Mouse (Mus musculus) liver, postnatal 0 days (tissue): ENCODE data around the gene Tmem104. TPM values are rescaled to one million over a fixed set of nuclear protein-coding genes. Genes with fewer than 3 reads are reported as not detected.

Source experiments
- ATAC-seq: fragments of 200-750 bp; cut with Nextera tagmentation; 2 replicates; pipeline ENCODE4 v1.8.0; 2017; ENCODE audit warnings: mild to moderate bottlenecking, moderate library complexity
- DNase-seq: peaks from one replicate; pipeline ENCODE4 v3.0.0-alpha.2; 2016
- H3K27ac ChIP-seq: fragments of 300-500 bp; sonication (generic); 2 replicates; pipeline ENCODE4 v1.5.1; 2014; ENCODE audit warnings: antibody characterized with exemption, moderate library complexity, mild to moderate bottlenecking, low read depth
- H3K27me3 ChIP-seq: fragments of 300-500 bp; sonication (generic); 2 replicates; pipeline ENCODE4 v1.6.1; 2014; ENCODE audit warnings: low read length, control low read depth, mixed read lengths; ENCODE audit not compliant: insufficient read depth
- H3K36me3 ChIP-seq: fragments of 300-500 bp; sonication (generic); replicated peaks from 2 replicates; pipeline ENCODE4 v1.6.1; 2014; ENCODE audit warnings: mild to moderate bottlenecking, control low read depth, low read length, moderate library complexity, mixed read lengths; ENCODE audit not compliant: insufficient read depth
- H3K4me1 ChIP-seq: fragments of 300-500 bp; sonication (generic); 2 replicates; pipeline ENCODE4 v1.6.1; 2014; ENCODE audit warnings: antibody characterized with exemption, mild to moderate bottlenecking, control low read depth; ENCODE audit not compliant: insufficient read depth
- H3K4me2 ChIP-seq: fragments of 300-500 bp; sonication (generic); 2 replicates; pipeline ENCODE4 v1.6.1; 2014; ENCODE audit warnings: low read depth, mild to moderate bottlenecking, low read length, moderate library complexity, mixed read lengths
- H3K4me3 ChIP-seq: fragments of 300-500 bp; sonication (generic); 2 replicates; pipeline ENCODE4 v1.5.1; 2014; ENCODE audit warnings: low read depth, low read length
- H3K9ac ChIP-seq: fragments of 300-500 bp; sonication (generic); replicated peaks from 2 replicates; pipeline ENCODE4 v1.6.1; 2014; ENCODE audit warnings: mild to moderate bottlenecking, moderate library complexity
- H3K9me3 ChIP-seq: fragments of 300-500 bp; sonication (generic); 2 replicates; pipeline ENCODE4 v1.6.1; 2016; ENCODE audit warnings: mild to moderate bottlenecking, control low read depth, low read length, mixed read lengths
- CTCF ChIP-seq: sonication (generic); IDR thresholded peaks from 2 replicates; pipeline ENCODE4 v1.5.1; 2016; ENCODE audit warnings: antibody characterized with exemption, low read depth
- EP300 ChIP-seq: IDR thresholded peaks from 2 replicates; pipeline ENCODE4 v1.6.1; 2016; ENCODE audit warnings: antibody characterized with exemption, low read depth, mild to moderate bottlenecking
- WGBS: fragments of 180-500 bp; shearing (Covaris S2); extraction: QIAGEN DNeasy Blood & Tissue Kit; methylation state at CpG from one replicate; pipeline ENCODE4 v1.1.7; 2014; ENCODE audit not compliant: insufficient replicate concordance; 5-methylcytosine and 5-hydroxymethylcytosine counted together
- microRNA-seq: library from miRNA; unstranded; fragments of <30 nt; microRNA quantifications from one replicate; pipeline ENCODE4, GENCODE M21; 2016
- polyA plus RNA-seq: library from polyadenylated mRNA; unstranded; fragments of >200 nt; fragmentation: Nextera tagmentation; extraction: Ambion mirVana; gene quantifications from 2 replicates; pipeline ENCODE4 v1.2.1, GENCODE M21; 2015

Tmem104 gene
- polyA plus RNA-seq, 1 experiment from 2014 or later = 7.1 TPM

- H3K36me3 ChIP-seq = 0 out of 2 replicates have a peak, but pooled peaks cover 2% of the 10 kb centered on the region
- H3K9me3 ChIP-seq = no peaks in the 10 kb centered on the region
- TF ChIP-seq CTCF (no peak), EP300 (no peak)
- peak overlapping the region; percentile 96 for H3K27ac ChIP-seq
- H3K9ac ChIP-seq = no peak overlapping the region
- H3K4me1 ChIP-seq = peaks cover 19% of the 10 kb centered on the region
- H3K27me3 ChIP-seq = no peaks in the 10 kb centered on the region
- H3K4me2 ChIP-seq = peak overlapping the region; percentile 50
- WGBS = 73% methylated on average over 10 of the region's 10 CpGs
- no peak overlapping the region for H3K4me3 ChIP-seq
- ATAC-seq = no peak
- no peak for DNase-seq
Measured at GRCm38 (mm10) chr11:115291503-115291902, 104.2 kb downstream of the Tmem104 start.

DNA sequence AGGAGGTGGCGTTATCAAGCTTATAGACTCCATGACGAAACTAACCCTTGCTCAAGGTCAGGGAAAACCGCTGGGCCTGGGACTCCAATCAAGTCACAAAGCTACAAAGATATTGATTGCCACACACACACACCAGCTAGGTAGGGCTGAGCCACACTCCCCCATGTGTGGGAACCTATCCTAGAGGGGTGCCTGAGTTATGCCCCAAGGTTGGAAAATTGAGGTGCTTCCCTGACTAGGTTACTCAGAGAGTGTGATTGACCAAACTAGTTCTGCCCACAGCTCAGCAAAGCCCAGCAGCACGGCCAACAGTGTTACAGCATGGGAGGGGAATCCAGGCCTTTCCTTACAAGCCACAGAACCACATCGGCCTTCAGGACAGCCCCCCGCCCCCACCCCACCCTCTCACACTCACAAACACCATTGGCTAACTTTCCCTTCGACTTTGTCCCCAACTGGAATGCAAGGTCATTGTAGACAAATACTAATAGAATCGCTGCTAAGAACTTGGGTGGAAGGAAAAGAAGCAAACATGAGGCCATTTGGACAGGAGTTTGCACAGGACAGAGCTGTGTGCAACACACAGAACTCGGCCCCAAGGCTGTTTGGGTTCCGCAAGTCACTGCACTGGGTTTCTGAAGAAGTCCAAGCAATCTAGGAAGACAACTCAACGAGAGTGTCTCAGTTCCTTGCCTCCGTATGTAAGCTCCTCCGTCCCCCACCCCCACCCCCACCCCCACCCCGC is 105.5 kb downstream of the Tmem104 start:
- Histone ChIP-seq H3K4me2 (peak overlapping the region; percentile 52), H3K27ac (peak overlapping the region; percentile 96), H3K9me3 (no peaks in the 10 kb centered on the region), H3K4me3 (no peak overlapping the region), H3K36me3 (0 out of 2 replicates have a peak, but pooled peaks cover 2% of the 10 kb centered on the region), H3K4me1 (peaks cover 22% of the 10 kb centered on the region), H3K27me3 (peaks cover 4% of the 10 kb centered on the region; the same call in 1 of the 2 replicates), H3K9ac (no peak overlapping the region)
- 46% methylated on average over 14 of the region's 14 CpGs for WGBS
- DNase-seq = peak; percentile 67
- peak; percentile 73 for ATAC-seq
- TF ChIP-seq EP300 (peak; percentile 39), CTCF (no peak)

DNA sequence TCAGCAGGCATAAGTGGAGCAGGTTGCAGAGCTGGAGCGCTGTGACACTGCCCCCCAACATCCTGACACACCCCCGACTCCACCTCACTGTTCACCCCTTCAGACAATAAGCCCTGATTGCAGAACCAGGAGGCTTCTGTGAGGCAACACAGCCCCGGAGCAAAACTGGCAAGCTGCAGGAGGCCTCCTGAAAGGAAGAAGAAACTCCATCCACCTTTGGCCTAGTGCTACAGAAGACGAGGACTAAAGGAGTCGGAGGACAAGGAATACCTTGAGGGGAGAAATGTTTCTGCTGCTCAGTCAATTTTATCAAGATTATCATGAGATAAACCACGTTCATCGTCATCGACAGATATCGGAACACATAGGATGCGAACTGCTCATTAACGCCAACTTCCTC is 108.7 kb downstream of the Tmem104 start:
- DNase-seq = no peak
- Histone ChIP-seq H3K4me2 (peak overlapping the region; percentile 70), H3K27ac (peak overlapping the region; percentile 66), H3K9ac (peak overlapping the region; percentile 34), H3K4me1 (peaks cover 19% of the 10 kb centered on the region), H3K27me3 (peaks cover 4% of the 10 kb centered on the region; the same call in 1 of the 2 replicates), H3K36me3 (0 out of 2 replicates have a peak, but pooled peaks cover 2% of the 10 kb centered on the region), H3K9me3 (no peaks in the 10 kb centered on the region), H3K4me3 (peak overlapping the region; percentile 44)
- WGBS = 69% methylated on average over 11 of the region's 11 CpGs
- no peak for ATAC-seq
- TF ChIP-seq EP300 (no peak), CTCF (no peak)

Small RNA genes lying within 50 kb of the gene (microRNA-seq; reads per million reads assigned to microRNA genes)
- not detected for gene Gm25837

Other genes starting within 250 kb of the Tmem104 start
- gene Cd300c, start 218.3 kb upstream of the Tmem104 start, polyA plus RNA-seq = 0.29 TPM in 1 of 2 replicates, not detected in the other
- 2.2 and 2.4 TPM in 2 replicates for gene Cd300ld, start 197.6 kb upstream of the Tmem104 start, polyA plus RNA-seq
- gene Cd300c2, start 185.6 kb upstream of the Tmem104 start, polyA plus RNA-seq = 16.3 and 17.3 TPM in 2 replicates
- not detected in 2 replicates for gene Cd300ld2, start 171.3 kb upstream of the Tmem104 start, polyA plus RNA-seq
- gene Cd300ld4, start 160.5 kb upstream of the Tmem104 start, polyA plus RNA-seq = not detected in 2 replicates
- gene Cd300ld5, start 149.7 kb upstream of the Tmem104 start, polyA plus RNA-seq = not detected in 2 replicates
- gene Cd300ld3, start 139.1 kb upstream of the Tmem104 start, polyA plus RNA-seq = not detected in 2 replicates
- gene Cd300e, start 125.3 kb upstream of the Tmem104 start, polyA plus RNA-seq = 0.98 and 1.1 TPM in 2 replicates
- gene Rab37, start 96.1 kb upstream of the Tmem104 start, polyA plus RNA-seq = 2.5 and 3.1 TPM in 2 replicates
- 8.5 and 9.3 TPM in 2 replicates for gene Cd300lf, start 53.5 kb upstream of the Tmem104 start, polyA plus RNA-seq
- 101 and 115 TPM in 2 replicates for gene Slc9a3r1, start 24.1 kb upstream of the Tmem104 start, polyA plus RNA-seq
- 16.5 and 16.7 TPM in 2 replicates for gene Nat9, start 372 bp downstream of the Tmem104 start, polyA plus RNA-seq
- 0.04 and 0.09 TPM in 2 replicates for gene Grin2c, start 79.8 kb downstream of the Tmem104 start, polyA plus RNA-seq
- 7.0 and 7.3 TPM in 2 replicates for gene Fdxr, start 89.6 kb downstream of the Tmem104 start, polyA plus RNA-seq
- 4.6 and 4.9 TPM in 2 replicates for gene Fads6, start 110.2 kb downstream of the Tmem104 start, polyA plus RNA-seq
- gene Otop2, start 119.7 kb downstream of the Tmem104 start, polyA plus RNA-seq = not detected in 2 replicates
- gene Ush1g, start 134.6 kb downstream of the Tmem104 start, polyA plus RNA-seq = 0.29 and 0.46 TPM in 2 replicates
- gene Otop3, start 147.2 kb downstream of the Tmem104 start, polyA plus RNA-seq = not detected in 2 replicates
- 1.1 and 1.2 TPM in 2 replicates for gene Hid1, start 180.3 kb downstream of the Tmem104 start, polyA plus RNA-seq
- gene Cdr2l, start 194.4 kb downstream of the Tmem104 start, polyA plus RNA-seq = 1.3 and 1.5 TPM in 2 replicates
- gene Mrpl58, start 216.3 kb downstream of the Tmem104 start, polyA plus RNA-seq = 88.0 and 91.6 TPM in 2 replicates
- gene Atp5h, start 232.5 kb downstream of the Tmem104 start, polyA plus RNA-seq = 857 and 872 TPM in 2 replicates
- gene Kctd2, start 232.6 kb downstream of the Tmem104 start, polyA plus RNA-seq = 5.4 and 6.3 TPM in 2 replicates